Mouse (Mus musculus) liver, embryonic 11.5 days (tissue): ENCODE data around the gene Notch2. TPM values are rescaled to one million over a fixed set of nuclear protein-coding genes. Genes with fewer than 3 reads are reported as not detected.

Experiments
- ATAC-seq: fragments of 200-750 bp; cut with Nextera tagmentation; replicated peaks from 2 replicates; pipeline ENCODE4 v1.8.0; 2017; ENCODE audit warnings: moderate number of reproducible peaks, mild to moderate bottlenecking, moderate TSS enrichment, moderate library complexity; ENCODE audit not compliant: low FRiP score
- DNase-seq: peaks from one replicate; pipeline ENCODE4 v3.0.0-alpha.2; 2017; ENCODE audit warnings: low spot score
- H3K27ac ChIP-seq: fragments of 300-500 bp; sonication (generic); 2 replicates; pipeline ENCODE4 v1.5.1; 2014; ENCODE audit warnings: mild to moderate bottlenecking, low read depth, low read length, control low read depth
- H3K27me3 ChIP-seq: fragments of 300-500 bp; sonication (generic); replicated peaks from 2 replicates; pipeline ENCODE4 v1.6.1; 2014; ENCODE audit warnings: low read length, mixed read lengths; ENCODE audit not compliant: control insufficient read depth, insufficient read depth
- H3K36me3 ChIP-seq: fragments of 300-500 bp; sonication (generic); 2 replicates; pipeline ENCODE4 v1.6.1; 2014; ENCODE audit warnings: mild to moderate bottlenecking, low read length, moderate library complexity, mixed read lengths; ENCODE audit not compliant: control insufficient read depth, insufficient read depth
- H3K4me1 ChIP-seq: fragments of 300-500 bp; sonication (generic); replicated peaks from 2 replicates; pipeline ENCODE4 v1.6.1; 2014; ENCODE audit warnings: low read length, mixed read lengths; ENCODE audit not compliant: control insufficient read depth, insufficient read depth
- H3K4me2 ChIP-seq: fragments of 300-500 bp; sonication (generic); 2 replicates; pipeline ENCODE4 v1.6.1; 2014; ENCODE audit warnings: mild to moderate bottlenecking, control low read depth, moderate library complexity
- H3K4me3 ChIP-seq: fragments of 300-500 bp; sonication (generic); 2 replicates; pipeline ENCODE4 v1.5.1; 2014; ENCODE audit warnings: low read depth, low read length, control low read depth
- H3K9ac ChIP-seq: fragments of 300-500 bp; sonication (generic); 2 replicates; pipeline ENCODE4 v1.6.1; 2014; ENCODE audit warnings: low read depth, low read length, control low read depth
- H3K9me3 ChIP-seq: fragments of 300-500 bp; sonication (generic); 2 replicates; pipeline ENCODE4 v1.6.1; 2016; ENCODE audit warnings: low read length, inconsistent platforms, mixed read lengths; ENCODE audit not compliant: control insufficient read depth
- WGBS: fragments of 180-500 bp; shearing (Covaris S2); extraction: QIAGEN DNeasy Blood & Tissue Kit; methylation state at CpG from one replicate; pipeline ENCODE4 v1.1.7; 2014; 5-methylcytosine and 5-hydroxymethylcytosine counted together
- polyA plus RNA-seq: library from polyadenylated mRNA; unstranded; fragments of >200 nt; fragmentation: Nextera tagmentation; extraction: Ambion mirVana; gene quantifications from 2 replicates; pipeline ENCODE4 v1.2.1, GENCODE M21; 2014

The Notch2 gene
- polyA plus RNA-seq, 1 experiment from 2014 or later, result 17.2 TPM

- Histone ChIP-seq H3K4me2 (no peak overlapping the region), H3K36me3 (peaks cover 52% of the 10 kb centered on the region), H3K9ac (no peak overlapping the region), H3K27me3 (no peaks in the 10 kb centered on the region), H3K9me3 (no peaks in the 10 kb centered on the region), H3K4me1 (no peaks in the 10 kb centered on the region), H3K27ac (no peak overlapping the region), H3K4me3 (no peak overlapping the region)
- WGBS, result 91% methylated on average over 15 of the region's 15 CpGs
- DNase-seq (no peak), ATAC-seq (no peak)
These were observed 128.1 kb downstream of the Notch2 start for GRCm38 (mm10) chr3:98141456-98141855.

GRCm38 (mm10) chr3:98142862-98143261 is 129.5 kb downstream of the Notch2 start:
- Histone ChIP-seq H3K4me1 (no peaks in the 10 kb centered on the region), H3K27ac (no peak overlapping the region), H3K9me3 (no peaks in the 10 kb centered on the region), H3K27me3 (no peaks in the 10 kb centered on the region), H3K9ac (no peak overlapping the region), H3K4me3 (no peak overlapping the region), H3K36me3 (peaks cover 56% of the 10 kb centered on the region), H3K4me2 (no peak overlapping the region)
- WGBS, result 93% methylated on average over 13 of the region's 13 CpGs
- ATAC-seq (no peak), DNase-seq (no peak)

DNA sequence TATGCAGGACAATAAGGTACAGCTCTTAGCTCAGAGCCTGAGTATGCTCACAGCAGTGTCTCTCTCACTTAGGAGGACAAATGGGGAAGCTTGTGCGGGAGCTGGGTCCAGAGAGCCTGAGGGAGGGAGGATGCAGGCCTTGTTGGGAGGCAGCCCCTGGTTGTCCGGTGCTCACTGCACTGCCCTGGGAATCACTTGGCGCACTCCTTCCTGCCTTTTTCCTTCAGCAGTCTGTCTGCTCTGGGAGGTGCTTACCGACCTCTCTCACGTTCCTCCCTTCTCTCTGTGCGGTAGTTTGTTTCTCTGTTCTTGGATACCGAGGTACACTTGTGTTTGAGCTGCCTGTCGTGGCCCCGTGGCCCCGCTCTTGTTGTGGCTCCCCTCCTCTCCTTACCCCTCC is 131.9 kb downstream of the Notch2 start:
- Histone ChIP-seq H3K4me2 (no peak overlapping the region), H3K9ac (no peak overlapping the region), H3K27ac (no peak overlapping the region), H3K27me3 (no peaks in the 10 kb centered on the region), H3K36me3 (peaks cover 43% of the 10 kb centered on the region), H3K4me3 (no peak overlapping the region), H3K4me1 (no peaks in the 10 kb centered on the region), H3K9me3 (no peaks in the 10 kb centered on the region)
- WGBS, result 89% methylated on average over 10 of the region's 10 CpGs
- ATAC-seq (no peak), DNase-seq (peak; percentile 20)

DNA sequence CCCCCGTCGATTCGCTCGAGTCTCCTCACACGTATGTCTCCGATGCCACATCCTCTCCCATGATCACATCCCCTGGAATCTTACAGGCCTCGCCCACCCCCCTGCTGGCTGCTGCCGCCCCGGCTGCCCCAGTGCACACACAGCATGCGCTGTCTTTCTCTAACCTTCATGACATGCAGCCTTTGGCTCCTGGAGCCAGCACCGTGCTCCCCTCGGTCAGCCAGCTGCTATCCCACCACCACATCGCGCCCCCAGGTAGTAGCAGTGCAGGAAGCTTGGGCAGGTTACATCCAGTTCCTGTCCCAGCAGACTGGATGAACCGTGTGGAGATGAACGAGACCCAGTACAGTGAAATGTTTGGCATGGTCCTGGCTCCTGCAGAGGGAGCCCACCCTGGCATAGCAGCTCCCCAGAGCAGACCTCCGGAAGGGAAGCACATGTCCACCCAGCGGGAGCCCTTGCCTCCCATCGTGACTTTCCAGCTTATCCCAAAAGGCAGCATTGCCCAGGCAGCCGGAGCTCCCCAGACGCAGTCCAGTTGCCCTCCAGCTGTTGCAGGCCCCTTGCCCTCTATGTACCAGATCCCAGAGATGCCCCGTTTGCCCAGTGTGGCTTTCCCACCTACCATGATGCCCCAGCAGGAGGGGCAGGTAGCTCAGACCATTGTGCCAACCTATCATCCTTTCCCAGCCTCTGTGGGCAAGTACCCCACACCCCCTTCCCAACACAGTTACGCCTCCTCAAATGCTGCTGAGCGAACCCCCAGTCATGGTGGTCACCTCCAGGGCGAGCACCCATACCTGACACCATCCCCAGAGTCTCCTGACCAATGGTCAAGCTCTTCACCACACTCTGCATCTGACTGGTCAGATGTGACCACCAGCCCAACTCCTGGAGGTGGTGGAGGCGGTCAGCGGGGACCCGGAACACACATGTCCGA is 133.4 kb downstream of the Notch2 start:
- Histone ChIP-seq H3K9ac (no peak overlapping the region), H3K9me3 (no peaks in the 10 kb centered on the region), H3K36me3 (peaks cover 41% of the 10 kb centered on the region), H3K27me3 (no peaks in the 10 kb centered on the region), H3K4me3 (no peak overlapping the region), H3K4me1 (no peaks in the 10 kb centered on the region), H3K4me2 (no peak overlapping the region), H3K27ac (no peak overlapping the region)
- WGBS, result 93% methylated on average over 29 of the region's 29 CpGs
- ATAC-seq, result no peak; the same call in 1 of the 2 replicates
- DNase-seq, result peak; percentile 30

DNA sequence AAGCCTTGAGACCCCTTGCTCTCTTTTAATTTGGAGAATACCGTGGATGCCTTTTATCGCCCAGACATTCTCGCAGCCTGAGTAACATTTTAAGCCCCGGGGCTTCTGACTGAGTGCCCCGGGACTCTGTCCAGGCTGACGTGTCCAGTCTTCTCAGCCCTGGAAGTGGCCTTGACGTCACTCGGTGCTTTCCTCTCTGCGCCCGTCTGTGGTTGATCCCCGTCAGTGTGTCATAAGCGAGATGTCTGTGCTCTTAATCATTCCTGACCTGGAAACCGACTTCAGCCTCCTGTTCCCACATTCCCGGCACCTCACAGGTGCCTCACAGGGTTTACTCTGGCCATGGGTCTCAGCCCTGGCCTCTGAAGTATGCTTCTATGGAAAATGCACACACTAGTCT is 134.4 kb downstream of the Notch2 start:
- Histone ChIP-seq H3K9ac (no peak overlapping the region), H3K4me3 (no peak overlapping the region), H3K27me3 (no peaks in the 10 kb centered on the region), H3K36me3 (peaks cover 37% of the 10 kb centered on the region), H3K27ac (no peak overlapping the region), H3K4me1 (no peaks in the 10 kb centered on the region), H3K4me2 (no peak overlapping the region), H3K9me3 (no peaks in the 10 kb centered on the region)
- DNase-seq (no peak), ATAC-seq (no peak)
- WGBS, result 89% methylated on average over 14 of the region's 14 CpGs

GRCm38 (mm10) chr3:98149881-98150280 is 136.6 kb downstream of the Notch2 start:
- Histone ChIP-seq H3K4me3 (no peak overlapping the region), H3K9ac (no peak overlapping the region), H3K27ac (no peak overlapping the region), H3K4me2 (no peak overlapping the region), H3K27me3 (no peaks in the 10 kb centered on the region), H3K9me3 (no peaks in the 10 kb centered on the region), H3K4me1 (no peaks in the 10 kb centered on the region), H3K36me3 (peaks cover 24% of the 10 kb centered on the region)
- WGBS, result 91% methylated on average over 11 of the region's 11 CpGs
- DNase-seq (no peak), ATAC-seq (no peak)

DNA sequence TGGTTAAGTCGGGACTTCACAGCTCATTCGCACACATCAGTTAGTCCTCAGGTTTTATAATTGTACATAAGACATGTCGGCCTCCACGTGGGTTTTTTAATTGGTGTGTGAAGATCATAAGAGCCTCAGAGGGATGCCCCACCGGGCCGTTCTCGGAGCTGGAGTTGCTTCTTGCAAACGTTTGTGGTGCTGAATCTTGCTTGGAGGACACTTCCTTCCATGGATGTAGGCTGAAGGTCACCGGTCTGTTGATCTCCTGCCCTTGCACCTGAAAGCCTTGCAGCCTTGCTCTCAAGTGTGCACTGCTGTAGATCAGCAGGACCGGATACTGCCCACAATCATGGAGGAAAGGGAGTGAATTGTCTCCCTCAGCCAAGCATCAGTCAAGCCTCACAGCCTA is 137.7 kb downstream of the Notch2 start:
- no peak overlapping the region for H3K9ac ChIP-seq
- H3K4me3 ChIP-seq, result no peak overlapping the region
- H3K36me3 ChIP-seq, result peaks cover 23% of the 10 kb centered on the region
- no peak overlapping the region for H3K27ac ChIP-seq
- no peak for ATAC-seq
- no peak for DNase-seq
- H3K4me1 ChIP-seq, result no peaks in the 10 kb centered on the region
- H3K27me3 ChIP-seq, result no peaks in the 10 kb centered on the region
- no peak overlapping the region for H3K4me2 ChIP-seq
- H3K9me3 ChIP-seq, result no peaks in the 10 kb centered on the region
- 83% methylated on average over 10 of the region's 10 CpGs for WGBS

DNA sequence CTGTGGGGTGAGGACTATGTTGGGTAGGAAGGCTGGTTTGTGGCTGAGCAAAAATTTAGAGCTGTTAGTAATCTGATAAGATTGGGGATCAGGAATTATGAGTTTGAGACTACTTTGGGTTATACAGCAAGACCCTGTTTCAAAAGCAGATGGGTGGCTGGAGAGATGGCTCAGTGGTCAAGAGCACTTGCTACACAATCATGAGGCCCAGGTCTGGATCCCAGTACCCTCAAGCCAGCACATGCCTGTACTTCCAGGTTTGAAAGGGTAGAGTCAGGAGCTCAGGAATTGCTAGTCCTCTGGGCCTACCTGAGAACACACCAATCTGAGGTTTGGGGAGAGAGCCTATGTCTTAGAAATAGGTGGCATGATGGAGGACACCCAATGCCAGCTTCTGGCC is 140.1 kb downstream of the Notch2 start:
- H3K9ac ChIP-seq, result no peak overlapping the region

DNA sequence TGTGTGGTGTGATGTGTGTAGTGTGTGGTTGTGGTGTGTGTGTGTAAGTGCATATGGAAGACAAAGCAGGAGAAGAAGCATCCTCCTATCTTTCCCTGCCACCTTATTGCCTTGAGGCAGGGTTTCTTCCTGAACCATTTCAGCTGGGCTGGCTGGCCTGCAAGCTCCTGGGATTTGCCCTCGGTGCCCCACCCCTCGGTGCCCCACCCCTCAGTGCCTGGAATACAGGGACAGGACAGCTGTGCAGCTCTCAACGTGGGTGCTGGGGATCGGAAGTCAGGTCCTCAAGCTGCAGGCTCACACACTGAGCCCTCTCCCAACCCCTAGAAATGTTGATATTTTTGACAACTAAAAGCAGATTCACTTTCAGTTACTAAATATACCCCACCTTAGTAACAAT is 142.8 kb downstream of the Notch2 start:
- DNase-seq (no peak), ATAC-seq (no peak)
- Histone ChIP-seq H3K36me3 (peaks cover 2% of the 10 kb centered on the region; the same call in 1 of the 2 replicates), H3K27ac (no peak overlapping the region), H3K4me1 (no peaks in the 10 kb centered on the region), H3K4me3 (no peak overlapping the region), H3K27me3 (no peaks in the 10 kb centered on the region), H3K9ac (no peak overlapping the region), H3K9me3 (no peaks in the 10 kb centered on the region), H3K4me2 (no peak overlapping the region)
- WGBS, result 54% methylated on average over 4 of the region's 4 CpGs

More for the DNA sequence above, 140.1 kb downstream of the Notch2 start:
- DNase-seq (no peak), ATAC-seq (no peak)
- no peaks in the 10 kb centered on the region for H3K9me3 ChIP-seq
- H3K4me2 ChIP-seq, result no peak overlapping the region
- no peaks in the 10 kb centered on the region for H3K27me3 ChIP-seq
- H3K4me3 ChIP-seq, result no peak overlapping the region
- H3K4me1 ChIP-seq, result no peaks in the 10 kb centered on the region
- H3K27ac ChIP-seq, result no peak overlapping the region
- H3K36me3 ChIP-seq, result peaks cover 4% of the 10 kb centered on the region; the same call in 1 of the 2 replicates
